Mouse (Mus musculus): ENCODE data around the gene Tmem267. TPM values are rescaled to one million over a fixed set of nuclear protein-coding genes. Genes with fewer than 3 reads are reported as not detected.

Gene Tmem267
- polyA plus RNA-seq (2014; fragmentation: Illumina TruSeq; extraction: RNeasy Lipid Tissue Mini Kit (QIAGEN cat#74804); ENCODE audit: low read depth, low replicate concordance): 25.7 TPM

GRCm38 (mm10) chr13:119487880-119488580, at the start of gene Tmem267, which contains the start of gene 3110070M22Rik:
Tmem267 (plus strand) TSS chr13:119488039.
3110070M22Rik (minus strand) TSS chr13:119488383.

GRCm38 (mm10) chr13:119462596-119463560, 25.0 kb upstream of the Tmem267 start, which contains the start of gene 4833420G17Rik:
4833420G17Rik (plus strand) TSS chr13:119462768.

DNA sequence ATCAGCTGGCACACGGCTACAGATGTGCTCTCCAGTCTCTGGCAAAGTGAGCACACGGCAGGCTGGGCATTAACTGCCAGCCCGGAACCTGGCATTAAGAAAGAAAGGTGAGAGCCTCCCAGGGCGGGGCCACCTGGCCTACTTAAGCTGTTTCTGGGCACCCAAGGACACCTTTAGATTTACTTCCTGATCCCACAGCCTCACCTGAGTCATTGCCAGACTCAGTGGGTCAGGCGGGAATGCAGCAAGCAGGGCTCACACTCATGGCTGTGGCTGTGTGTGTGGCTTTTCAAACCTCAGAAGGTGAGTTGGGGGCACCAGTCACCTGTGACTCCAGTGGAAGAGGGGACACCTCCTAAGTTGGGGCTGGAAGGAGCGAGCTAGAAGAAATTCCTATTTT, 135.8 kb downstream of the Tmem267 start, which contains the start of gene Ccl28:
TSS of gene Ccl28 (plus strand) at position 186 of the 400 bp plus-strand sequence.

Other genes with a start within 250 kb of the Tmem267 start
- gene Paip1, start 59.4 kb upstream of the Tmem267 start, polyA plus RNA-seq (2014; fragmentation: Illumina TruSeq; extraction: RNeasy Lipid Tissue Mini Kit (QIAGEN cat#74804); ENCODE audit: low read depth, low replicate concordance): 71.1 TPM
- gene 4833420G17Rik, start 25.3 kb upstream of the Tmem267 start, polyA plus RNA-seq (2014; fragmentation: Illumina TruSeq; extraction: RNeasy Lipid Tissue Mini Kit (QIAGEN cat#74804); ENCODE audit: low read depth, low replicate concordance): 30.1 TPM
- 3.9 TPM for gene 3110070M22Rik, start 344 bp downstream of the Tmem267 start, polyA plus RNA-seq (2014; fragmentation: Illumina TruSeq; extraction: RNeasy Lipid Tissue Mini Kit (QIAGEN cat#74804); ENCODE audit: low read depth, low replicate concordance)
- 4.6 TPM for gene Ccl28, start 135.8 kb downstream of the Tmem267 start, polyA plus RNA-seq (2014; fragmentation: Illumina TruSeq; extraction: RNeasy Lipid Tissue Mini Kit (QIAGEN cat#74804); ENCODE audit: low read depth, low replicate concordance)
- gene Hmgcs1, start 202.3 kb downstream of the Tmem267 start, polyA plus RNA-seq (2014; fragmentation: Illumina TruSeq; extraction: RNeasy Lipid Tissue Mini Kit (QIAGEN cat#74804); ENCODE audit: low read depth, low replicate concordance): 110 TPM